Mouse (Mus musculus): ENCODE results near the gene Mrps6. TPM values are rescaled to one million over a fixed set of nuclear protein-coding genes. Genes with fewer than 3 reads are reported as not detected.

Gene Mrps6
- total and polyA plus RNA-seq, 3 experiments, result 40.8 to 71.0 TPM; not detected in 1

DNA sequence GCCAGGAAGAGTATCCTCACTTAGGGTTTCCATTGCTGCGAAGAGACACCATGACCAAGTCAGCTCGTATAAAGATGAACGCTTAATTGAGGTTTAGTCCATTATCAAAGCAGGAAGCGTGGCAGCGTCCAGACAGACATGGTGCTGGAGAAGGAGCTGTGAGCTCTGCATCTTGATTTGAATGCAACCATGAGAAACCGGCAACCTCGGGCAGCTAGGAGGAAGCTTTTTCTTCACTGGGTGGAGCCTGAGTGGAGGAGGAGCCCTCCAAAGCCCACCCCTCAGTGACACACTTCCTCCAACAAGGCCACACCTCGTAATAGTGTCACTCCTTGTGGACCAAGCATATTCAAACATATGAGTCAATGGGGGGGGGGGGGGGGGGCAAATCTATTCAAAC lies 71.8 kb downstream of the Mrps6 start:
- no peak overlapping the region for H3K27ac ChIP-seq (ENCODE audit: control insufficient read depth, low read depth, low read length)
- no peaks in the 10 kb centered on the region for H3K4me1 ChIP-seq (ENCODE audit: control insufficient read depth in 1 of 2, insufficient read depth in 2 of 2, low read length in 2 of 2)
- no peak overlapping the region for H3K9ac ChIP-seq (ENCODE audit: control insufficient read depth, low read depth, low read length, poor library complexity, severe bottlenecking)
- DNase-seq (ENCODE audit: low read depth, low spot score), result no peak
- no peaks in the 10 kb centered on the region for H3K36me3 ChIP-seq (ENCODE audit: control insufficient read depth in 1 of 2, insufficient read depth in 2 of 2, low read length in 2 of 2)
- 0 out of 4 replicates have a peak, but pooled peaks cover 0 to 2% of the 10 kb centered on the region in 2 experiments for H3K27me3 ChIP-seq (ENCODE audit: control insufficient read depth in 1 of 2, insufficient read depth in 2 of 2, low read length in 2 of 2)
- no peak for TF ChIP-seq MAFK (IDR thresholded peaks at IDR 0.05; ENCODE audit: borderline replicate concordance, low read depth, low read length)
- no peak for TF ChIP-seq JUND (IDR thresholded peaks at IDR 0.05; ENCODE audit: low read depth, low read length)
- TF ChIP-seq MAX (IDR thresholded peaks at IDR 0.05; ENCODE audit: low read length), result no peak
- no peak for TF ChIP-seq MEF2A (IDR thresholded peaks at IDR 0.05; ENCODE audit: extremely low read depth, insufficient replicate concordance, low read depth, low read length, poor library complexity, severe bottlenecking)
- no peak for TF ChIP-seq CTCF (IDR thresholded peaks at IDR 0.05 in 2 of 3, conservative IDR thresholded peaks at IDR 0.05 in 1 of 3; ENCODE audit: control insufficient read depth in 1 of 3, insufficient read depth in 1 of 3, low read depth in 2 of 3, low read length in 3 of 3, poor library complexity in 1 of 3, severe bottlenecking in 1 of 3)
- no peak for TF ChIP-seq ELF1 (IDR thresholded peaks at IDR 0.05; ENCODE audit: low read depth, low read length)
- TF ChIP-seq POLR2AphosphoS5 (IDR thresholded peaks at IDR 0.05; ENCODE audit: borderline replicate concordance, low read depth, low read length), result no peak
- no peaks in the 10 kb centered on the region for H3K9me3 ChIP-seq (replicated peaks; ENCODE audit: insufficient read depth, low read length)
- H3K79me2 ChIP-seq (ENCODE audit: control insufficient read depth, insufficient read depth, low read length, poor library complexity), result no peaks in the 10 kb centered on the region
- H3K4me3 ChIP-seq (ENCODE audit: control insufficient read depth in 1 of 2, insufficient read depth in 1 of 2, low read depth in 2 of 2, low read length in 2 of 2), result no peak overlapping the region

DNA sequence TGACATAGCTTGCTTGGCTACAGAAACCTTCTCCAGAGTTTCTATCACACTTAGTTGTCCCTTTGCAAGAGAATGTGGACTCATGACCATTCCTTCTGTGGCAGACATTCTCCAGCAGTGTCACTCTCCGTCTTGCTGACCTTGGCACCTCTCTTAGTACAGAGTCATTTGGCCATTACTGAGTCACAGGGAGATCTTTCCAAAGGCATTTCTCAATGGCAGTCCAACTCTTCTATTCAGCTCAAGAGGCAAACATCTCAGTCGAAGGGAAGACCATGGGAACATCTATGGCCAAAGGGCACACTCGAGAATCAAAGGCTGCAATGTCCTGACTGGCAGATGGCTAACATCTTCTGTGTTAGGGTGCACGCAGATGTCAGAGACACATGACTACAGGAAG lies 74.4 kb downstream of the Mrps6 start:
- Histone ChIP-seq H3K27ac (ENCODE audit: control insufficient read depth, low read depth, low read length) (no peak overlapping the region), H3K27me3 (ENCODE audit: control insufficient read depth in 1 of 2, insufficient read depth in 2 of 2, low read length in 2 of 2) (0 out of 4 replicates have a peak, but pooled peaks cover 0 to 2% of the 10 kb centered on the region in 2 experiments), H3K4me1 (ENCODE audit: control insufficient read depth in 1 of 2, insufficient read depth in 2 of 2, low read length in 2 of 2) (no peaks in the 10 kb centered on the region), H3K4me3 (ENCODE audit: control insufficient read depth in 1 of 2, insufficient read depth in 1 of 2, low read depth in 2 of 2, low read length in 2 of 2) (no peak overlapping the region), H3K36me3 (ENCODE audit: control insufficient read depth in 1 of 2, insufficient read depth in 2 of 2, low read length in 2 of 2) (no peaks in the 10 kb centered on the region), H3K79me2 (ENCODE audit: control insufficient read depth, insufficient read depth, low read length, poor library complexity) (no peaks in the 10 kb centered on the region), H3K9ac (ENCODE audit: control insufficient read depth, low read depth, low read length, poor library complexity, severe bottlenecking) (no peak overlapping the region), H3K9me3 (replicated peaks; ENCODE audit: insufficient read depth, low read length) (no peaks in the 10 kb centered on the region)
- DNase-seq (ENCODE audit: low read depth, low spot score), result no peak
- TF ChIP-seq ZKSCAN1 (IDR thresholded peaks at IDR 0.05; ENCODE audit: low read depth, low read length), result no peak
- TF ChIP-seq TBP (IDR thresholded peaks at IDR 0.05; ENCODE audit: low read depth, low read length), result no peak
- TF ChIP-seq ZC3H11A (IDR thresholded peaks at IDR 0.05; ENCODE audit: low read depth, low read length), result no peak
- TF ChIP-seq MYC (IDR thresholded peaks at IDR 0.05; ENCODE audit: low read depth, low read length), result no peak
- no peak for TF ChIP-seq SIN3A (IDR thresholded peaks at IDR 0.05; ENCODE audit: low read length)
- no peak for TF ChIP-seq POLR2AphosphoS5 (IDR thresholded peaks at IDR 0.05; ENCODE audit: borderline replicate concordance, low read depth, low read length)
- no peak for TF ChIP-seq CHD1 (IDR thresholded peaks at IDR 0.05; ENCODE audit: low read depth, low read length)
- no peak for TF ChIP-seq ZNF384 (IDR thresholded peaks at IDR 0.05; ENCODE audit: low read depth, low read length)
- no peak for TF ChIP-seq SMC3 (IDR thresholded peaks at IDR 0.05; ENCODE audit: low read depth, low read length)
- TF ChIP-seq MAFK (IDR thresholded peaks at IDR 0.05; ENCODE audit: borderline replicate concordance, low read depth, low read length), result no peak
- TF ChIP-seq HCFC1 (IDR thresholded peaks at IDR 0.05; ENCODE audit: low read depth, low read length), result no peak
- TF ChIP-seq CTCF (IDR thresholded peaks at IDR 0.05 in 2 of 3, conservative IDR thresholded peaks at IDR 0.05 in 1 of 3; ENCODE audit: control insufficient read depth in 1 of 3, insufficient read depth in 1 of 3, low read depth in 2 of 3, low read length in 3 of 3, poor library complexity in 1 of 3, severe bottlenecking in 1 of 3), result no peak

Measured in MEL (cell line).